Mouse (Mus musculus): Measurements from ENCODE around the gene Enpp6. TPM values are rescaled to one million over a fixed set of nuclear protein-coding genes. Genes with fewer than 3 reads are reported as not detected.

Enpp6 gene
- polyA plus RNA-seq, 1 experiment from 2014 or later, result 0.20 TPM

DNA sequence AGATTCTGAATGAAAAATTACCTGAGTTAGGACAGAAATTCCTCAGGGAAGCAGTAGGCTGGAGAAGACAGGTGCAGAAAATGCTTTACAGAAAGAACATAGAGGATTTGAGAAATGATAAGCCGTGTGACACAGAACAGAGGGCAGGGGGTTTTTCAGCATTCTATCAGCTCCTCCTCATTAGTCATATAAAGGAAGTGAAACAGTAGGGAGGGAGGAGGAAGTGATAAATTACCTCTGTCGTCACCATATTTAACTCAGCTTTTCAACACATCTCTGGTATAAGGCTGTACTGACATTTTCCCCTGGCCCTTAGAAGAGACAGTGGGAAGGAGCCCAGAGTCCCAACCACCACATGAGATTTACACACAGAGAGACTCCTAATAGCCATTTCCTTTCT is 118.9 kb downstream of the Enpp6 start:
- Histone ChIP-seq H3K4me3 (ENCODE audit: low read depth, low read length) (no peak overlapping the region), H3K4me1 (replicated peaks; ENCODE audit: control insufficient read depth, insufficient read depth, low read length) (no peaks in the 10 kb centered on the region), H3K27me3 (replicated peaks; ENCODE audit: control insufficient read depth, insufficient read depth, low read length) (no peaks in the 10 kb centered on the region), H3K27ac (ENCODE audit: low read depth, low read length) (no peak overlapping the region), H3K9ac (ENCODE audit: low read depth, low read length) (no peak overlapping the region), H3K4me2 (replicated peaks; ENCODE audit: low read depth) (no peak overlapping the region), H3K9me3 (ENCODE audit: control insufficient read depth) (no peaks in the 10 kb centered on the region), H3K36me3 (ENCODE audit: control insufficient read depth, insufficient read depth) (no peaks in the 10 kb centered on the region)
- 62% methylated on average over 2 of the region's 2 CpGs for WGBS
- no peak for ATAC-seq
- TF ChIP-seq CTCF (IDR thresholded peaks at IDR 0.05; ENCODE audit: low read depth), result no peak

DNA sequence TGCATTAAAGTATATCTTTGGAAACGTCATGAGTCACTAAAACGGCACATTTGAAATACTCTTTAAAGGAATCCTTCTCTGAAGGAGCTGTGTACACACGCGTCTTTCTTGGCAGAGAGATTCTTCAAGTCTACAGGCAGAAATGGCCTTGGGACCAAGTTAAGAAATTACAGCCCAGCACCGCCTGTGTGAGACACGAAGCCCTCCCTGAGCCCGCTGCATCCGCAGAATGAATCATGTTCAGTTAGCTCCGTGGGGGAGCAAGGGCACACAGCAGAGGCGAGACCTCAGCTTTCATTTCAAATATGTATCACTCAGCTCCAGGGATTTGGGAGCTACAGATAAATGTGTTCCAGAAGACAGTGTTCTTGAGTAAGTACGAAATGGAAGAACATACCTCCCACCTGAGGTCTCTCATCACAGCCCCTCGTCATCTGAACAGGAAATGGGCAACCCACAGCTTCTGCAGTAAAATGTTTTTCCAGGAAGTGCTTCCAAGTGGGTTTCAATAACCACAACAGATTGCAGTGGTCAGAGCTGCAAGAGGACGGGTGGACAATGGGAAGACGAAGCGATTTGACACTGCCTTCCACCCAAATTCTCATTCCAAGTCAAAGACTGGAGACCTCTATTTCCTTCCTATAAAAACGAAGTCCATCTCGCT is 127.6 kb downstream of the Enpp6 start:
- Histone ChIP-seq H3K9me3 (ENCODE audit: control insufficient read depth) (peaks cover 3% of the 10 kb centered on the region; the same call in 1 of the 2 replicates), H3K4me2 (replicated peaks; ENCODE audit: low read depth) (no peak overlapping the region), H3K27me3 (replicated peaks; ENCODE audit: control insufficient read depth, insufficient read depth, low read length) (no peaks in the 10 kb centered on the region), H3K4me3 (ENCODE audit: low read depth, low read length) (no peak overlapping the region), H3K27ac (ENCODE audit: low read depth, low read length) (no peak overlapping the region), H3K36me3 (ENCODE audit: control insufficient read depth, insufficient read depth) (no peaks in the 10 kb centered on the region), H3K4me1 (replicated peaks; ENCODE audit: control insufficient read depth, insufficient read depth, low read length) (no peaks in the 10 kb centered on the region), H3K9ac (ENCODE audit: low read depth, low read length) (no peak overlapping the region)
- ATAC-seq, result no peak
- no peak for TF ChIP-seq CTCF (IDR thresholded peaks at IDR 0.05; ENCODE audit: low read depth)
- 76% methylated on average over 17 of the region's 17 CpGs for WGBS

DNA sequence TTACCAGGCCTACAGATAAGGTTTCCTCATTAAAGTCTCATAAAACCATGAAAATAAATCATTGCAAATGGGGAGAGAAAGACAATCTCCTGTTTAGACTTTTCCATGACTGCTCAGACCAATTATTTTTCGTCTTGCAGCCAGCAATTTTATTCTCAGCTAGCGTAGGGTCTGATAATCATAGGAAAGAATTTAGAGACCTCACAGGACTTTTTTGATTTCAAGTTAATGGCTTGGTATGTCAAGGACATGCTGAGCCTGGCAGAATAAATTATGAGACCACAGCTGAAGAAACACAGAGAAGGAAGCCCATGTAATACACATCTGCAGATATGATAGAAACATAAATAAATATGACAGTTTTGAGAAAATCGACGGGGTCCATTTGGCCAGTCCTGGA is 130.6 kb downstream of the Enpp6 start:
- no peak overlapping the region for H3K27ac ChIP-seq (ENCODE audit: low read depth, low read length)
- WGBS, result 59% methylated on average over 4 of the region's 4 CpGs
- H3K9ac ChIP-seq (ENCODE audit: low read depth, low read length), result no peak overlapping the region

DNA sequence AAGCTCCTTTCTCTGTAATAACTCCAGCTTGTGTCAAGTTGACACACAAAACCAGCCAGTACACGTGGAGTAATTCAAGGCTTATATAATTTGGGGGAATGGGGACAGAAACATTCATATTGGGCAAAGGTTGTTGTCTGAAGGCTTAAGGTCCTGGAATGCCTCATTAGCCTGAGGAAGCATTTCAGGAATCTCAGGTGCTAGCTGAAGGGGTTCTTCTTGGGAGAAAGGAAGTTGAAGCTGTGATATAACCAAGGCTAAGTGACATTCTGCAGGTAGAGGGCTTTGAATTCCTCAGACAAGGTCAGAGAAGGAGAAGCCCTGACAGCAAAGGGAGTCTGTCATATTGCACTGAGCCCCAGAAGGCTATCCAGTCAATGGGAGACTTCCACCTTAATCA is 133.2 kb downstream of the Enpp6 start:
- no peak for ATAC-seq
- Histone ChIP-seq H3K36me3 (ENCODE audit: control insufficient read depth, insufficient read depth) (no peaks in the 10 kb centered on the region), H3K27me3 (replicated peaks; ENCODE audit: control insufficient read depth, insufficient read depth, low read length) (no peaks in the 10 kb centered on the region), H3K4me3 (ENCODE audit: low read depth, low read length) (no peak overlapping the region), H3K4me2 (replicated peaks; ENCODE audit: low read depth) (no peak overlapping the region), H3K4me1 (replicated peaks; ENCODE audit: control insufficient read depth, insufficient read depth, low read length) (no peaks in the 10 kb centered on the region), H3K9me3 (ENCODE audit: control insufficient read depth) (no peaks in the 10 kb centered on the region), H3K27ac (ENCODE audit: low read depth, low read length) (no peak overlapping the region), H3K9ac (ENCODE audit: low read depth, low read length) (no peak overlapping the region)
- 29% methylated on average over 1 of the region's 1 CpGs for WGBS
- no peak for TF ChIP-seq CTCF (IDR thresholded peaks at IDR 0.05; ENCODE audit: low read depth)

More for the DNA sequence above, 130.6 kb downstream of the Enpp6 start:
- TF ChIP-seq CTCF (IDR thresholded peaks at IDR 0.05; ENCODE audit: low read depth), result no peak
- H3K4me2 ChIP-seq (replicated peaks; ENCODE audit: low read depth), result no peak overlapping the region
- H3K36me3 ChIP-seq (ENCODE audit: control insufficient read depth, insufficient read depth), result no peaks in the 10 kb centered on the region
- ATAC-seq, result no peak
- H3K27me3 ChIP-seq (replicated peaks; ENCODE audit: control insufficient read depth, insufficient read depth, low read length), result no peaks in the 10 kb centered on the region
- peaks cover under 1% of the 10 kb centered on the region; the same call in 1 of the 2 replicates for H3K9me3 ChIP-seq (ENCODE audit: control insufficient read depth)
- no peaks in the 10 kb centered on the region for H3K4me1 ChIP-seq (replicated peaks; ENCODE audit: control insufficient read depth, insufficient read depth, low read length)
- H3K4me3 ChIP-seq (ENCODE audit: low read depth, low read length), result no peak overlapping the region

DNA sequence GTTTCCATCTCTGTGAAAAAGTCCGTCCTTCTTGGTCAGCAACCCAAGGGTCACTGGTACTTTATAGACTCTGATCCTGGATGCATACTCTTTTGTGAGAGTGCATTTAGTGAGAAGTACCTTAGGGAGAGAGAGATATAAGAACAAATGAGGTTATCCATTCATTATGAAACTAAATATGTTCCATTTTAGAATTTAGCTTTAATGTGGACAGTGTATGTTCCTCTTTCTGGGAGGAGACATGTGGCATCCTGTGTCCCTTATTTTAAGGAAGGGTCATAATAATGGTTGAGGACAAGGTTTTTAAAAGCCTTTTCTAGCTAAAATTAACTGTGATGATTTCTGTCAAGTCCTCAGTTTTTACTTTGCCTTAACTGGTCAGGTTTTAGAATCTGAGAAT is 142.2 kb downstream of the Enpp6 start:
- Histone ChIP-seq H3K36me3 (ENCODE audit: control insufficient read depth, insufficient read depth) (no peaks in the 10 kb centered on the region), H3K4me3 (ENCODE audit: low read depth, low read length) (no peak overlapping the region), H3K27ac (ENCODE audit: low read depth, low read length) (no peak overlapping the region), H3K9ac (ENCODE audit: low read depth, low read length) (no peak overlapping the region), H3K27me3 (replicated peaks; ENCODE audit: control insufficient read depth, insufficient read depth, low read length) (no peaks in the 10 kb centered on the region), H3K9me3 (ENCODE audit: control insufficient read depth) (no peaks in the 10 kb centered on the region), H3K4me1 (replicated peaks; ENCODE audit: control insufficient read depth, insufficient read depth, low read length) (no peaks in the 10 kb centered on the region), H3K4me2 (replicated peaks; ENCODE audit: low read depth) (no peak overlapping the region)
- no peak for TF ChIP-seq CTCF (IDR thresholded peaks at IDR 0.05; ENCODE audit: low read depth)
- no peak for ATAC-seq
- WGBS, result 91% methylated on average over 1 of the region's 1 CpGs

DNA sequence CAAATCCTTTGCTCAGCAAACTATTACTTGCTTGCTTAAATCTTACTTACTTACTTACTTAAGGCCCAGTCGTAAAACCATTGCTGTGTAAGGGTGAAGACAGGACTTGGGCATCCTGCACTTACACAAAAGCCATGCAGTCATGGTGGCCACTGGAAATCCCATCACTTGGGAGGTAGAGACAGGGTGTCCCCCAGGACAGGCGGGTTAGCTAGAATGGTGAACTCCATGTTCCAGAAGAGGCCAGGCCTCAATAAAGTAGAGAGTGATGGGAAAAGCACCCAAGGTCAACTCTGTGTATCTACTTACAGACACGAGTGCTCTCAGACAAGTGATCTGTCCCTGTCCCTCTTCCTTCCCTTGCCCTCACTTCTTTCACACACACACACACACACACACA is 146.7 kb downstream of the Enpp6 start:
- Histone ChIP-seq H3K9ac (ENCODE audit: low read depth, low read length) (no peak overlapping the region), H3K4me2 (replicated peaks; ENCODE audit: low read depth) (no peak overlapping the region), H3K36me3 (ENCODE audit: control insufficient read depth, insufficient read depth) (no peaks in the 10 kb centered on the region), H3K4me1 (replicated peaks; ENCODE audit: control insufficient read depth, insufficient read depth, low read length) (no peaks in the 10 kb centered on the region), H3K27ac (ENCODE audit: low read depth, low read length) (no peak overlapping the region), H3K4me3 (ENCODE audit: low read depth, low read length) (no peak overlapping the region), H3K9me3 (ENCODE audit: control insufficient read depth) (no peaks in the 10 kb centered on the region), H3K27me3 (replicated peaks; ENCODE audit: control insufficient read depth, insufficient read depth, low read length) (no peaks in the 10 kb centered on the region)
- no peak for ATAC-seq
- no peak for TF ChIP-seq CTCF (IDR thresholded peaks at IDR 0.05; ENCODE audit: low read depth)
- WGBS, result 82% methylated on average over 3 of the region's 3 CpGs
